ENCODE assay signal across 11 mouse cellular contexts in the genomic region with DNA sequence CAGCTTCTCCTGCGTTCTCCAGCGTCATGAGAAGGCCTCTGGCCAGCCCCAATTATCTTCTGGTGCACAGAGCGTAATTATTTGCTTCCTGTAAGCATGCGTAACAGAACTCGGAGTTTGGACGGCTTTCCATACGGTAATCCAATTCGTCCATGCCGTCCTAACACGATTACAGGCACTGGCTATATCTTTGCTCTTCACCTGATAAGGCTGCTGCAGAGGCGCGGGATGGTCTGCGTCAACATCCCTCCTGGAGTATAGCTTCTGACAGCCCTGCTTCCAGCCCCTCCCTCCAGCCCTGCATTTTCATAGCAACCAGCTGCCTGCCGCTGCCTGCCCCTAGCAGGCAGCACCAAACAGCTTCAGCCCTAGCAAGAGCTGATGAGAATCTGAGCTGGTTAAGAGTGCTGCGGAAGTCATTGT. TPM values are rescaled to one million over a fixed set of nuclear protein-coding genes. Genes with fewer than 3 reads are reported as not detected.
A peak's percentile ranks its signal among the peaks of the same experiment; 100 is the strongest.
DNase-seq lines count a peak whose midpoint lies in the region; ATAC-seq and TF ChIP-seq lines count a peak whose summit lies in the region.
"Had no signal": no experiment of that assay in that cellular context is flagged by ENCODE, and none has a peak within 500 bp of the region (broad histone marks: within the 10 kb centered on the region; RNA-seq: fewer than 3 reads in every experiment).

No protein-coding gene starts in this region.

- WGBS in lung, embryonic 14.5 days, result 13% methylated on average over 15 of the region's 15 CpGs
- WGBS in heart, embryonic 15.5 days, result 6% methylated on average over 15 of the region's 15 CpGs
- WGBS in limb, embryonic 13.5 days, result 4% methylated on average over 15 of the region's 15 CpGs

- H3K27ac ChIP-seq in lung, embryonic 14.5 days (ENCODE audit: low read depth), result no peak overlapping the region
- H3K27ac ChIP-seq in heart, embryonic 15.5 days, result no peak overlapping the region; the same call in 1 of the 2 replicates
- peak overlapping the region; percentile 83 for H3K27ac ChIP-seq in limb, embryonic 13.5 days

- no peak overlapping the region for H3K9ac ChIP-seq in lung, embryonic 14.5 days
- H3K9ac ChIP-seq in heart, embryonic 15.5 days, result peak overlapping the region; percentile 12; the same call in 1 of the 2 replicates
- H3K9ac ChIP-seq in limb, embryonic 13.5 days, result peak overlapping the region; percentile 63

- H3K4me3 ChIP-seq in lung, embryonic 14.5 days (ENCODE audit: low read depth, low read length), result no peak overlapping the region
- peak overlapping the region; percentile 9 for H3K4me3 ChIP-seq in heart, embryonic 15.5 days
- H3K4me3 ChIP-seq in limb, embryonic 13.5 days, result peak overlapping the region; percentile 28

- H3K4me2 ChIP-seq in lung, embryonic 14.5 days, result no peak overlapping the region
- peak overlapping the region; percentile 47 for H3K4me2 ChIP-seq in heart, embryonic 15.5 days
- H3K4me2 ChIP-seq in limb, embryonic 13.5 days (replicated peaks), result peak overlapping the region; percentile 59

- peak; percentile 44; the same call in 1 of the 2 replicates for ATAC-seq in lung, embryonic 14.5 days (ENCODE audit: insufficient read depth)
- ATAC-seq in heart, embryonic 15.5 days (replicated peaks; ENCODE audit: insufficient number of reproducible peaks, insufficient read depth, low FRiP score, low read depth), result peak; percentile 66
- ATAC-seq in limb, embryonic 13.5 days (ENCODE audit: low FRiP score, low read depth), result no peak

- no peaks in the 10 kb centered on the region for H3K36me3 ChIP-seq in lung, embryonic 14.5 days (ENCODE audit: insufficient read depth)
- no peaks in the 10 kb centered on the region for H3K36me3 ChIP-seq in heart, embryonic 15.5 days
- H3K36me3 ChIP-seq in limb, embryonic 13.5 days, result peaks cover 14% of the 10 kb centered on the region; the same call in 1 of the 2 replicates

- TF ChIP-seq CTCF in lung, embryonic 14.5 days (IDR thresholded peaks at IDR 0.05; ENCODE audit: low read depth), result no peak

- DNase-seq in lung, embryonic 14.5 days, result peak; percentile 35
- no peak for DNase-seq in lung, postnatal 10 days
- peak; percentile 54 for DNase-seq in yolk sac, embryonic 10.5 days (ENCODE audit: low spot score)
- no peak for DNase-seq in cerebellum, adult 18-20 months
- no peak for DNase-seq in testis, postnatal 10 days (ENCODE audit: low spot score)
- no peak for DNase-seq in ovary, adult 18-20 months (ENCODE audit: low spot score)
- DNase-seq: gastrocnemius, postnatal 25 days; thymus, postnatal 36 days had no signal

- H3K4me1 ChIP-seq in lung, embryonic 14.5 days (ENCODE audit: insufficient read depth), result peaks cover 3% of the 10 kb centered on the region; the same call in 1 of the 2 replicates
- peaks cover 14% of the 10 kb centered on the region for H3K4me1 ChIP-seq in heart, embryonic 15.5 days (replicated peaks)
- peaks cover 88% of the 10 kb centered on the region for H3K4me1 ChIP-seq in limb, embryonic 13.5 days

- peaks cover 97% of the 10 kb centered on the region for H3K27me3 ChIP-seq in lung, embryonic 14.5 days (ENCODE audit: insufficient read depth, low read length)
- H3K27me3 ChIP-seq in heart, embryonic 15.5 days, result peaks cover 79% of the 10 kb centered on the region
- peaks cover 34% of the 10 kb centered on the region for H3K27me3 ChIP-seq in limb, embryonic 13.5 days

- no peaks in the 10 kb centered on the region for H3K9me3 ChIP-seq in lung, embryonic 14.5 days (ENCODE audit: low read depth, low read length)
- no peaks in the 10 kb centered on the region for H3K9me3 ChIP-seq in heart, embryonic 15.5 days (replicated peaks)
- H3K9me3 ChIP-seq in limb, embryonic 13.5 days, result no peaks in the 10 kb centered on the region

RNA-seq across cellular contexts. Expression of a gene that starts 12.9 kb away (rescaled TPM):
- 0.09 and 0.14 TPM in 2 replicates for polyA plus RNA-seq in lung, embryonic 14.5 days (2014; fragmentation: Nextera tagmentation; extraction: Ambion mirVana)
- 1.2 and 1.3 TPM in 2 replicates for polyA plus RNA-seq in heart, embryonic 15.5 days (2015; fragmentation: Nextera tagmentation; extraction: Ambion mirVana)
- polyA plus RNA-seq in limb, embryonic 13.5 days (2015; fragmentation: Nextera tagmentation; extraction: Ambion mirVana), result 13.4 and 16.9 TPM in 2 replicates
- polyA plus RNA-seq: liver, adult 2 months had no signal

Comparison
In these comparisons a context has a peak if more than half of its experiments do, and no peak if none do; other contexts are left out.
1. DNase-seq: peak in lung, embryonic 14.5 days (single experiment) and yolk sac, embryonic 10.5 days (single experiment); none in lung, postnatal 10 days (single experiment), cerebellum, adult 18-20 months (0 of 2), testis, postnatal 10 days (single experiment) and ovary, adult 18-20 months (single experiment).